Comparison of ENCODE assay signal across 20 mouse cellular contexts in the genomic region with DNA sequence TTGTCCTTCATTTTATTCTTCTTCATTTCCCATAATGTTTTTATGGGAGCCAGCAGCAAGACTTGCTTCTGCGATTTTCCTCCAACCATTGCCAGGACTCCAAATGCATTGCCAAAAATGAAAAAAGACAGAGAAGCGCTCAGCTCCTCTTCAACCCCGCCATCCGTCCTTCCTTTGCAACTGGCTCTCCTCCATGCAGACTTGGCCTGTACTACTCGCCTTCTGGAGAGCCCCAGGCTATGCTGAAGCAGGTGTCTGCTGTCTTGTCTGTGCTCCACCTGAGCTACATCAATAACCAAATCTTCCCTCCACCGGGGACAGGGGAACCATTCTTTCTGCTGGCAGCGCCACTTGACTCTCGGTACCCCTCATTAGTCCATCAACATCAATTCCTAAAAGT.
DNase-seq lines count a peak whose midpoint lies in the region; ATAC-seq and TF ChIP-seq lines count a peak whose summit lies in the region.
"Had no signal": no experiment of that assay in that cellular context is flagged by ENCODE, and none has a peak within 500 bp of the region (broad histone marks: within the 10 kb centered on the region; RNA-seq: fewer than 3 reads in every experiment).

No protein-coding gene starts in this region.

- H3K36me3 ChIP-seq in forebrain, embryonic 14.5 days (ENCODE audit: control insufficient read depth, insufficient read depth, low read length) = no peaks in the 10 kb centered on the region
- no peaks in the 10 kb centered on the region for H3K36me3 ChIP-seq in forebrain, embryonic 10.5 days (replicated peaks)
- H3K36me3 ChIP-seq in midbrain, postnatal 0 days (ENCODE audit: insufficient read depth, low read length) = no peaks in the 10 kb centered on the region
- no peaks in the 10 kb centered on the region for H3K36me3 ChIP-seq in midbrain, embryonic 11.5 days (ENCODE audit: control insufficient read depth, insufficient read depth, low read length)
- no peaks in the 10 kb centered on the region for H3K36me3 ChIP-seq in forebrain, postnatal 0 days (ENCODE audit: insufficient read depth)
- no peaks in the 10 kb centered on the region for H3K36me3 ChIP-seq in heart, embryonic 12.5 days
- H3K36me3 ChIP-seq: intestine, embryonic 15.5 days; midbrain, embryonic 12.5 days had no signal

- TF ChIP-seq CTCF in midbrain, postnatal 0 days (IDR thresholded peaks at IDR 0.05) = no peak
- no peak for TF ChIP-seq CTCF in cerebellum, adult 2 months (IDR thresholded peaks at IDR 0.05; ENCODE audit: borderline replicate concordance, insufficient read depth, low read depth, low read length)
- TF ChIP-seq CTCF in forebrain, postnatal 0 days (IDR thresholded peaks at IDR 0.05; ENCODE audit: low read depth) = no peak

- TF ChIP-seq POLR2A in cerebellum, adult 2 months (IDR thresholded peaks at IDR 0.05; ENCODE audit: borderline replicate concordance, insufficient read depth, low read length) = no peak

- DNase-seq in forebrain, embryonic 14.5 days (ENCODE audit: low spot score) = peak; percentile 52
- DNase-seq in forebrain, embryonic 10.5 days (ENCODE audit: extremely low spot score, low spot score) = no peak
- peak; percentile 37 for DNase-seq in midbrain, postnatal 0 days (ENCODE audit: low spot score)
- DNase-seq in midbrain, embryonic 11.5 days (ENCODE audit: low spot score, missing footprints) = no peak
- peak; percentile 40 to 72 for DNase-seq in cerebellum, adult 2 months
- peak; percentile 68 for DNase-seq in forebrain, postnatal 0 days
- no peak for DNase-seq in urinary bladder, postnatal 25 days (ENCODE audit: low spot score)
- DNase-seq: gastrocnemius, postnatal 36 days; heart, postnatal 36 days; layer of hippocampus, adult 9-11 months; liver; lung, adult 2 months; lung, postnatal 4 days; thymus, adult 2 months had no signal

- H3K27ac ChIP-seq in forebrain, embryonic 14.5 days (ENCODE audit: low read depth, low read length) = no peak overlapping the region
- no peak overlapping the region for H3K27ac ChIP-seq in forebrain, embryonic 10.5 days
- H3K27ac ChIP-seq in midbrain, postnatal 0 days (ENCODE audit: low read depth, low read length) = no peak overlapping the region
- H3K27ac ChIP-seq in midbrain, embryonic 11.5 days (ENCODE audit: low read depth, low read length) = no peak overlapping the region
- H3K27ac ChIP-seq in cerebellum, adult 2 months (ENCODE audit: insufficient read depth, low read length) = no peak overlapping the region
- H3K27ac ChIP-seq in forebrain, postnatal 0 days (ENCODE audit: low read depth, low read length) = no peak overlapping the region
- no peak overlapping the region for H3K27ac ChIP-seq in heart, embryonic 12.5 days (ENCODE audit: poor library complexity, severe bottlenecking)
- H3K27ac ChIP-seq: intestine, embryonic 15.5 days; kidney, postnatal 0 days; midbrain, embryonic 12.5 days had no signal

- no peaks in the 10 kb centered on the region for H3K9me3 ChIP-seq in forebrain, embryonic 14.5 days (replicated peaks; ENCODE audit: control insufficient read depth, low read length)
- H3K9me3 ChIP-seq in forebrain, embryonic 10.5 days = no peaks in the 10 kb centered on the region
- no peaks in the 10 kb centered on the region for H3K9me3 ChIP-seq in midbrain, postnatal 0 days (ENCODE audit: low read length)
- H3K9me3 ChIP-seq in midbrain, embryonic 11.5 days (ENCODE audit: control insufficient read depth, low read length) = no peaks in the 10 kb centered on the region
- H3K9me3 ChIP-seq in forebrain, postnatal 0 days (ENCODE audit: low read length) = no peaks in the 10 kb centered on the region
- no peaks in the 10 kb centered on the region for H3K9me3 ChIP-seq in heart, embryonic 12.5 days (replicated peaks)
- H3K9me3 ChIP-seq: intestine, embryonic 15.5 days; midbrain, embryonic 12.5 days had no signal

- no peak overlapping the region for H3K4me2 ChIP-seq in forebrain, embryonic 14.5 days (ENCODE audit: low read length)
- H3K4me2 ChIP-seq in midbrain, postnatal 0 days (ENCODE audit: low read depth, low read length, poor library complexity, severe bottlenecking) = no peak overlapping the region
- H3K4me2 ChIP-seq in midbrain, embryonic 11.5 days = no peak overlapping the region
- no peak overlapping the region for H3K4me2 ChIP-seq in forebrain, postnatal 0 days (ENCODE audit: low read depth)
- no peak overlapping the region for H3K4me2 ChIP-seq in heart, embryonic 12.5 days
- H3K4me2 ChIP-seq: heart, embryonic 11.5 days; intestine, embryonic 15.5 days; midbrain, embryonic 12.5 days had no signal

- H3K4me3 ChIP-seq in forebrain, embryonic 14.5 days (ENCODE audit: low read depth, low read length) = no peak overlapping the region
- no peak overlapping the region for H3K4me3 ChIP-seq in forebrain, embryonic 10.5 days
- H3K4me3 ChIP-seq in midbrain, postnatal 0 days (ENCODE audit: low read depth, low read length) = no peak overlapping the region
- H3K4me3 ChIP-seq in midbrain, embryonic 11.5 days (ENCODE audit: low read depth, low read length) = no peak overlapping the region
- no peak overlapping the region for H3K4me3 ChIP-seq in cerebellum, adult 2 months (replicated peaks; ENCODE audit: insufficient read depth, low read depth, low read length)
- no peak overlapping the region for H3K4me3 ChIP-seq in forebrain, postnatal 0 days (ENCODE audit: low read depth, low read length)
- no peak overlapping the region for H3K4me3 ChIP-seq in heart, embryonic 12.5 days
- H3K4me3 ChIP-seq: intestine, embryonic 15.5 days; midbrain, embryonic 12.5 days; myocyte had no signal

- H3K9ac ChIP-seq in forebrain, embryonic 14.5 days (ENCODE audit: low read length) = no peak overlapping the region
- H3K9ac ChIP-seq in midbrain, postnatal 0 days (replicated peaks; ENCODE audit: low read length, poor library complexity, severe bottlenecking) = no peak overlapping the region
- no peak overlapping the region for H3K9ac ChIP-seq in midbrain, embryonic 11.5 days (ENCODE audit: low read length)
- no peak overlapping the region for H3K9ac ChIP-seq in forebrain, postnatal 0 days
- no peak overlapping the region for H3K9ac ChIP-seq in heart, embryonic 12.5 days
- H3K9ac ChIP-seq: intestine, embryonic 15.5 days; midbrain, embryonic 12.5 days had no signal

- 76% methylated on average over 8 of the region's 8 CpGs for WGBS in forebrain, embryonic 14.5 days
- 89% methylated on average over 8 of the region's 8 CpGs for WGBS in forebrain, embryonic 10.5 days
- WGBS in midbrain, postnatal 0 days = 92% methylated on average over 8 of the region's 8 CpGs
- 92% methylated on average over 8 of the region's 8 CpGs for whole genome bisulfite sequencing in midbrain, embryonic 11.5 days
- WGBS in cerebellum, adult 2 months = 11% methylated on average over 8 of the region's 8 CpGs
- 56% methylated on average over 8 of the region's 8 CpGs for WGBS in forebrain, postnatal 0 days
- 83% methylated on average over 8 of the region's 8 CpGs for WGBS in heart, embryonic 12.5 days

- H3K27me3 ChIP-seq in forebrain, embryonic 14.5 days (replicated peaks; ENCODE audit: control insufficient read depth, insufficient read depth, low read length) = no peaks in the 10 kb centered on the region
- H3K27me3 ChIP-seq in forebrain, embryonic 10.5 days (ENCODE audit: poor library complexity, severe bottlenecking) = no peaks in the 10 kb centered on the region
- no peaks in the 10 kb centered on the region for H3K27me3 ChIP-seq in midbrain, postnatal 0 days (ENCODE audit: insufficient read depth, low read length)
- no peaks in the 10 kb centered on the region for H3K27me3 ChIP-seq in midbrain, embryonic 11.5 days (ENCODE audit: control insufficient read depth, insufficient read depth, low read length)
- no peaks in the 10 kb centered on the region; the same call in 1 of the 2 replicates for H3K27me3 ChIP-seq in cerebellum, adult 2 months (ENCODE audit: control insufficient read depth, insufficient read depth, low read length)
- no peaks in the 10 kb centered on the region for H3K27me3 ChIP-seq in forebrain, postnatal 0 days (ENCODE audit: insufficient read depth, low read length)
- no peaks in the 10 kb centered on the region for H3K27me3 ChIP-seq in heart, embryonic 12.5 days (replicated peaks)
- H3K27me3 ChIP-seq: intestine, embryonic 15.5 days; midbrain, embryonic 12.5 days had no signal

- ATAC-seq in forebrain, embryonic 14.5 days = peak; percentile 76
- ATAC-seq in midbrain, postnatal 0 days (ENCODE audit: low FRiP score) = no peak
- no peak for ATAC-seq in midbrain, embryonic 11.5 days (ENCODE audit: low FRiP score)
- ATAC-seq in forebrain, postnatal 0 days = peak; percentile 51; the same call in 1 of the 2 replicates
- no peak for ATAC-seq in heart, embryonic 12.5 days (ENCODE audit: insufficient number of reproducible peaks, low FRiP score)
- ATAC-seq: intestine, embryonic 15.5 days had no signal

- H3K4me1 ChIP-seq in forebrain, embryonic 14.5 days (ENCODE audit: control insufficient read depth, insufficient read depth, low read length) = no peaks in the 10 kb centered on the region
- no peaks in the 10 kb centered on the region for H3K4me1 ChIP-seq in forebrain, embryonic 10.5 days
- H3K4me1 ChIP-seq in midbrain, postnatal 0 days (ENCODE audit: insufficient read depth, low read length) = no peaks in the 10 kb centered on the region
- no peaks in the 10 kb centered on the region for H3K4me1 ChIP-seq in midbrain, embryonic 11.5 days (ENCODE audit: control insufficient read depth, insufficient read depth, low read length)
- no peaks in the 10 kb centered on the region; the same call in 1 of the 2 replicates for H3K4me1 ChIP-seq in cerebellum, adult 2 months (ENCODE audit: control insufficient read depth, insufficient read depth, low read length)
- H3K4me1 ChIP-seq in forebrain, postnatal 0 days (ENCODE audit: insufficient read depth) = no peaks in the 10 kb centered on the region
- H3K4me1 ChIP-seq in heart, embryonic 12.5 days (replicated peaks) = no peaks in the 10 kb centered on the region
- H3K4me1 ChIP-seq: intestine, embryonic 15.5 days; midbrain, embryonic 12.5 days had no signal

Comparison
In these comparisons a context has a peak if more than half of its experiments do, and no peak if none do; other contexts are left out.
1. DNase-seq: peak in forebrain, embryonic 14.5 days (single experiment), midbrain, postnatal 0 days (single experiment), cerebellum, adult 2 months (2 of 2) and forebrain, postnatal 0 days (single experiment); none in forebrain, embryonic 10.5 days (single experiment), midbrain, embryonic 11.5 days (single experiment) and urinary bladder, postnatal 25 days (single experiment).
2. ATAC-seq: peak in forebrain, embryonic 14.5 days (single experiment) and forebrain, postnatal 0 days (single experiment); none in midbrain, postnatal 0 days (single experiment), midbrain, embryonic 11.5 days (single experiment) and heart, embryonic 12.5 days (single experiment).